Mouse (Mus musculus) CH12F3 (cell line): ENCODE measurements around the gene Rab3d.

ENCODE experiments used
- in situ Hi-C: fragments of 300-500 bp; cut with MboI; formaldehyde crosslinking; loops from 2 replicates; pipeline ENCODE4 v1.14.3; 2020; ENCODE audit warnings: low sequenced_read_pairs

Gene Rab3d

GRCm38 (mm10) chr9:21918035-21918592 is at the start of gene Rab3d:
Gene Rab3d, minus strand, starts transcription at chr9:21918192.
- in situ Hi-C loops, result no loop called here

- in situ Hi-C loops, result no loop called here
These were observed 45.4 kb upstream of the Rab3d start, which contains the start of gene Epor for GRCm38 (mm10) chr9:21963417-21963816. Gene Epor, minus strand, starts transcription at chr9:21963506.

GRCm38 (mm10) chr9:21962416-21963059 is 44.5 kb upstream of the Rab3d start:
- in situ Hi-C loops, result no loop called here

DNA sequence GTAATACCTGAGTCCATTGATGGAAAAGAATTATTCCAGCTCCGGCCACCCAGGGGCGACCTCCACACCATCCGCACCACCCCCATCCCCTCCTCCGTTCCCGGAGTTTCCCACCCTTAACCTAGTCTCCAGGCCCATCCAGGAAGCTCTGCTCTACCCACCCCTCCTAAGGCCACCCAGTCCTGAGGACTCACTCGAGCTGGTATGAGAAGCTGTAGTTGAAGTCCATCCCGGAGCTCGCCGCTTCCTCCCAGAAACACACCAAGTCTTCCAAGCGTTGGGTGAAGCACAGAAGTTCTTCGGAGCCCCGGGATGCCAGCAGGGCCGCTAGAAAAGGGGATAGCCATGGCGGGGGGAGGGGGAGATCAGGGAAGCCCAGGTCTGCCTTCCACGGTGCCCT is 44.0 kb upstream of the Rab3d start:
- in situ Hi-C loops, result no loop called here

GRCm38 (mm10) chr9:21961366-21961980 is 43.5 kb upstream of the Rab3d start:
- in situ Hi-C loops, result no loop called here

- in situ Hi-C loops, result no loop called here
These were observed 42.7 kb upstream of the Rab3d start for GRCm38 (mm10) chr9:21960558-21961208.

DNA sequence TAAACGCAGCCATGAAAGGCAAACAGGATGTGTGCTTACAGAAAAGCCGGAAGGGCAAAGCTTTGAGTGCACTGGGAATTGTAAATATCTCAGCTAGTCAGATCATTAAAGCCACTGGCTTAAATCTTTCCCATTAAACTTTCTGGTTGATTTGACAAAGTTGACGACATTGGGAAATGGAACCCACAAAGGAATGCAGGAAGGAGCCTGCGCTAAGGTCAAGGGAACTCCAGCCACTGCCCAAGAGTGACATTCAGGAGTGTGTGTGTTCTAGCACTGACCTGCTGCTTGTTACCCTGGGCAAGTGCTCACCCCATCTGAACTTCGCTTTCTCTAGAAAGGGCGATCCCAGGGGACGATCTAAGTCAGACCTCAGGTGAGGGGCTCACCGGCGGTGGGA is 42.1 kb upstream of the Rab3d start:
- in situ Hi-C loops, result no loop called here

DNA sequence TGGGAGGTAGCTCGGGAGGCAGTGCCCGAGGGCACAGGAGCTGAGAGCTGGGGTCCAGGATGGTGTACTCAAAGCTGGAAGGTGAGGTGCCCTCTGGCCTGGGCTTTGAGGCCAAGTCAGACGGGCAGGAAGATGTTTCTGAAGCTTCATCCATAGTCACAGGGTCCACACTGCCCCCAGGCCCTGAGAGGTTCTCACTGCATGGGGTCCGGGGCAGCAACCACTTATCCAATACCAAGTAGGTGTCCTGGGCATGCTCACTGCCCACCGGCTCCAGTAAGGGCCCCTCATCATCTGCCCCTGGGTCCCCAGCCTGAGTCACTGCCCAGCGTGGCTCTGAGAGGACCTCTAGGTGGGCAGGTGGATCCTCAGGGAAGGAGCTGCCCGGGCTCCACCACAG is 41.3 kb upstream of the Rab3d start:
- in situ Hi-C loops, result no loop called here

GRCm38 (mm10) chr9:21958372-21958771 is 40.4 kb upstream of the Rab3d start:
- in situ Hi-C loops, result no loop called here

- in situ Hi-C loops, result no loop called here
These were observed 37.7 kb upstream of the Rab3d start, which contains the start of gene Swsap1 for GRCm38 (mm10) chr9:21955570-21956281. Gene Swsap1, plus strand, starts transcription at chr9:21955755.

GRCm38 (mm10) chr9:21955225-21955569 is 37.2 kb upstream of the Rab3d start:
- in situ Hi-C loops, result no loop called here

GRCm38 (mm10) chr9:21954635-21955034 is 36.6 kb upstream of the Rab3d start:
- in situ Hi-C loops, result no loop called here

DNA sequence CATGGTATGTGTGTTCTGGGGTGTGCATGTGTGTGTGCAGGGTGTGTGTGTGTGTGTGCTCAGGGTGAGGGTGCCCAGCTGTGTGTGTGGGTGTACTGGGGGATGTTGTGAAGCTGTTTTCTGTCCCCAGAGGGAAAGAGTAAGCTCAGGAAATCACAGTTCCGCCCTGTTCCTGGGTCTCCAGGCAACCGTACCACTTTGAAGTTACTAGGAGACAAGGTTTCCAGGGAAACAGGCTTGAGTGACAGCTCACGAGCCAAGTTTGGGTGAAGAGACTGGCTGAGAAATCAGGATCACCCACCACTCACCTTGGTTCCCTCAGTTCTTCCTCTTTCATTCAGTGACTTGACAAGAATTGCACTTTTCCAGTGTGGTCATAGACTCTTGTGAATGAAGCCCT is 35.6 kb upstream of the Rab3d start:
- in situ Hi-C loops, result no loop called here

DNA sequence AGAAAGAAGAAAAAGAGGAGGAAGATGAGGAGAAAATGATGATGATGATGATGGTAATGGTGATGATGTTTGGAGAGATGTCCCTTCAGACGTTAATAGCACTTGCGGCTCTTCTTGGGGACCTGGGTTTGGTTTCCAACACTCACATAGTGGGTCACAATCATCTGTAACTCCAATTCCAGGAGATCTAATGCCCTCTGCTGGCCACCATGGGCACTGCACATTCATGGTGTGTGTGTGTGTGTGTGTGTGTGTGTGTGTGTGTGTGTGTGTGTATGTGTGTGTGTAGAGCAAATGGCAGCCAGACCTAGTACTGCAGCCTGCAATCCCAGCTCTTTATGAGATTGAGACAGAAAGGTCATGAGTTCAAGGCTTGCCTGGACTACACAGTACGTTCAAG is 34.0 kb upstream of the Rab3d start:
- in situ Hi-C loops, result no loop called here

DNA sequence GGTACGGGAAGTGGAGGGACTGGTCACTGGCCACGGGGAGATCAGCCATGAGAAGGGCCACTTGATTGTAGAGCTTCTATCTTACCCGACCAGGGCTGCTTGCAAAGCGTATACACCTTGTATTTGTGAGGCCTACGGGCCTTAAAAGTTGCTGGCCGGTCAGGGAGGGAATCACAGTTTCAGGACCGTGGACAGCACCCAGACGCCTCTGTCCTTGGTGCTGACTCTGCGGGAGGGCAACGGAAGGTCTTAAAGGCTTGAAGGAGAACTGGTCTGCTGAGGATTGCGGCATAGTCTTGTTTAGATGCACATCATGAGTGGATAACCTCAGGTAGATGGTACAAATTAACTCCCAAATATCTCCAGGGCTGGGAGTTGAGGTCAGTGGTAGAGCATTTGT is 32.3 kb upstream of the Rab3d start:
- in situ Hi-C loops, result no loop called here

DNA sequence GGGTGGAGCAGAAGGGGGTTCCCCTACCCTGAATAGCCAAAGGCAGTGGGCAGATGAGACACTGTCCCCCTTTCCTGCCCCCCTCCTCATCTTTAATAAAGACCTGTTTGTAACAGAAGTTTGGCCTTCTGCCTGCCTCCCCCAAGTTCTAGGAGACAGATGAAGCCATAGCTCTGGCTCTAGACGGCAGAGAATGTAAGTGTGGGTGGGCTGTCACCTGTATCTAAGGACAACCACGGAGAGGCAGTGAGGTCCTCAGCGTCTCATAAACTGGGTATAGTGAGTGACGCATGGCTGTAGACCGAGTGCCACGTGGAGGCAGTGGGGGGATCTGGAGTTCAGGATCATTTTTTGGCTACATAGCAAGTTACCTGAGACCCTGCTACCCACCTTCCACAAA is 30.8 kb upstream of the Rab3d start:
- in situ Hi-C loops, result no loop called here

DNA sequence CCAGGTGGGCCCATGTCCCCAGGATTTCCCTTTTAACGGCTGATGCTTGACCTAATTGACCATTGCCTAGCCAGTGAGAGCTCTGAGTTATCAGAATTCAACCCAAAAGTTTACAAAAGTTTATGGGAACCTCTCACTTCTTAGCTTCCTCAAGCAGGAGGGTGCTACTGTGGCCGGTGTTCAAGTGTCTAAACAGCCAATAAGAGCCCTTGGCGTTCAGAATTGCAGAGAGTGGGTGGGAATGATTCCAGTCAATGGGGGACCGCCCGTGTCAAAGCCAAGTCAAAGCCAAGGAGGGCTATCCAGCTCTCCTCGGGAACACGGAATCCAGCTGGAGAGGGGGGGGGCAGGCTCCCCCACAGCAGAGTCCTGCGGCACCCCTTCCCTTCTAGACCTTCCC is 30.2 kb upstream of the Rab3d start:
- in situ Hi-C loops, result no loop called here

- in situ Hi-C loops, result no loop called here
These were observed 29.6 kb upstream of the Rab3d start for GRCm38 (mm10) chr9:21947540-21948130.

- in situ Hi-C loops, result no loop called here
These were observed 26.3 kb upstream of the Rab3d start for GRCm38 (mm10) chr9:21944267-21944666.

DNA sequence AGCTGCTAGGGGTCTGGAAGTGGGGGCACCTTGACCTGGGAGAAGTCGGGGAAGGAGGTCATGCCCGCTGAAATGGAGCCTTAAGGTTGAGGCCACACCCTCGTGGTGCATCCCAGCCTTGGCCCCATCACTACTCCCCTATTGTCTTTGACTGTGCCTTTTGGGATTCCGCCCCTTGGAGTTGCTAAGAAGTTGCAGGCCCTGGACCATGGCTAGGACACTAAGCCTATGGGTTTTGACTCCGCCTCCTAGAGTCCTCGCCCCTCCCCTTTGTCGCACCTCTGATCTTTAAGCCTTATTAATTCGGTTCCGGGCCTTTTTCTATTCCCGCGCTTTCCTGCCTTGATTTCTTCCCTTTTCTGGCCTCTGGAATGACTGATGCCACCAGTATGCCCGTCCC is 25.6 kb upstream of the Rab3d start:
- in situ Hi-C loops, result no loop called here

GRCm38 (mm10) chr9:21943046-21943445 is 25.1 kb upstream of the Rab3d start:
- in situ Hi-C loops, result no loop called here
